Mouse (Mus musculus) CH12.LX (cell line): ENCODE results near the gene Ppp1cc. TPM values are rescaled to one million over a fixed set of nuclear protein-coding genes. Genes with fewer than 3 reads are reported as not detected.

ENCODE experiments used
- DNase-seq: peaks from one replicate; pipeline ENCODE4 v3.0.0-alpha.2; 2013; ENCODE audit errors: extremely low read depth
- H3K27ac ChIP-seq: 2 replicates; pipeline ENCODE4 v1.5.1; 2012; ENCODE audit warnings: low read depth, mild to moderate bottlenecking, control low read depth, moderate library complexity; ENCODE audit not compliant: insufficient read depth
- H3K27me3 ChIP-seq: replicated peaks from 2 replicates; pipeline ENCODE3; 2012; ENCODE audit warnings: inconsistent platforms
- H3K36me3 ChIP-seq, 2 experiments: replicated peaks in 1 of 2; 2 replicates each; pipeline versions ENCODE3 to v1.6.1; 2012; ENCODE audit warnings: inconsistent platforms in 1 of 2, low read length in 1 of 2, mild to moderate bottlenecking in 1 of 2, mixed read lengths in 1 of 2, moderate library complexity in 1 of 2; ENCODE audit not compliant: control insufficient read depth in 1 of 2, insufficient read depth in 1 of 2
- H3K4me1 ChIP-seq, 2 experiments: 2 replicates each; pipeline ENCODE4 v1.6.1; 2012; ENCODE audit warnings: inconsistent platforms in 1 of 2, moderate library complexity in 1 of 2; ENCODE audit not compliant: insufficient read depth in 2 of 2, control insufficient read depth in 1 of 2
- H3K4me2 ChIP-seq: 2 replicates; pipeline ENCODE4 v1.6.1; 2012; ENCODE audit warnings: low read depth, mild to moderate bottlenecking, control low read depth; ENCODE audit not compliant: poor library complexity, insufficient read depth, severe bottlenecking
- H3K4me3 ChIP-seq, 3 experiments: fragments of 150-350 bp in 1 of 3; sonication (generic) in 1 of 3; replicated peaks in 1 of 3; 2 replicates each; pipeline versions ENCODE3 to v1.5.1; 2011 to 2012; ENCODE audit warnings: low read depth in 2 of 3, low read length in 2 of 3, mild to moderate bottlenecking in 2 of 3, moderate library complexity in 2 of 3, control low read depth in 1 of 3, improper control_type of control experiment in 1 of 3, inconsistent platforms in 1 of 3, mixed read lengths in 1 of 3; ENCODE audit not compliant: poor library complexity in 1 of 3
- H3K79me2 ChIP-seq: replicated peaks from 2 replicates; pipeline ENCODE4 v1.6.1; 2012; ENCODE audit warnings: mild to moderate bottlenecking, moderate library complexity; ENCODE audit not compliant: control insufficient read depth, poor library complexity, insufficient read depth, severe bottlenecking; ENCODE audit errors: extremely low read depth
- H3K9ac ChIP-seq: 2 replicates; pipeline ENCODE4 v1.6.1; 2012; ENCODE audit warnings: low read depth, mild to moderate bottlenecking, control low read depth, moderate library complexity; ENCODE audit not compliant: insufficient read depth
- H3K9me3 ChIP-seq: replicated peaks from 2 replicates; pipeline ENCODE3; 2012; ENCODE audit warnings: low read length, inconsistent platforms, mixed read lengths
- BHLHE40 ChIP-seq: IDR thresholded peaks from 2 replicates; pipeline ENCODE4 v1.6.1; 2011; ENCODE audit warnings: mild to moderate bottlenecking, low read depth, low read length, improper control_type of control experiment
- CHD1 ChIP-seq: IDR thresholded peaks from 2 replicates; pipeline ENCODE4 v1.6.1; 2012; ENCODE audit warnings: low read depth, low read length, improper control_type of control experiment, inconsistent platforms
- CHD2 ChIP-seq: IDR thresholded peaks from 2 replicates; pipeline ENCODE4 v1.6.1; 2011; ENCODE audit warnings: low read length, improper control_type of control experiment
- CTCF ChIP-seq, 2 experiments: IDR thresholded peaks in 1 of 2; conservative IDR thresholded peaks in 1 of 2; 2 replicates each; pipeline ENCODE4 v1.5.1; 2011 to 2012; ENCODE audit warnings: low read depth in 2 of 2, low read length in 2 of 2, improper control_type of control experiment in 1 of 2, inconsistent platforms in 1 of 2, mild to moderate bottlenecking in 1 of 2, moderate library complexity in 1 of 2
- EP300 ChIP-seq: IDR thresholded peaks from 2 replicates; pipeline ENCODE4 v1.6.1; 2011; ENCODE audit warnings: low read length, improper control_type of control experiment
- GABPA ChIP-seq: IDR thresholded peaks from 2 replicates; pipeline ENCODE4 v1.6.1; 2012; ENCODE audit warnings: low read depth, low read length, improper control_type of control experiment, inconsistent platforms; ENCODE audit not compliant: insufficient replicate concordance
- IRF4 ChIP-seq: IDR thresholded peaks from 2 replicates; pipeline ENCODE4 v1.6.1; 2014; ENCODE audit warnings: low read depth, mild to moderate bottlenecking, inconsistent platforms, low read length, improper control_type of control experiment
- JUN ChIP-seq: IDR thresholded peaks from 2 replicates; pipeline ENCODE4 v1.6.1; 2011; ENCODE audit warnings: low read depth, mild to moderate bottlenecking, low read length, improper control_type of control experiment, moderate library complexity; ENCODE audit not compliant: insufficient read depth
- JUND ChIP-seq: conservative IDR thresholded peaks from 2 replicates; pipeline ENCODE4 v1.6.1; 2011; ENCODE audit warnings: low read depth, low read length, improper control_type of control experiment
- MAX ChIP-seq: IDR thresholded peaks from 2 replicates; pipeline ENCODE4 v1.6.1; 2011; ENCODE audit warnings: low read length, improper control_type of control experiment
- MAZ ChIP-seq: IDR thresholded peaks from 2 replicates; pipeline ENCODE4 v1.6.1; 2012; ENCODE audit warnings: low read depth, mild to moderate bottlenecking, inconsistent platforms, low read length, improper control_type of control experiment, moderate library complexity
- MEF2A ChIP-seq: IDR thresholded peaks from 2 replicates; pipeline ENCODE4 v1.6.1; 2014; ENCODE audit warnings: low read depth, mild to moderate bottlenecking, inconsistent platforms, low read length, improper control_type of control experiment, borderline replicate concordance
- MXI1 ChIP-seq: IDR thresholded peaks from 2 replicates; pipeline ENCODE4 v1.6.1; 2011; ENCODE audit warnings: mild to moderate bottlenecking, low read depth, low read length, improper control_type of control experiment
- PAX5 ChIP-seq: IDR thresholded peaks from 2 replicates; pipeline ENCODE4 v1.6.1; 2012; ENCODE audit warnings: low read length, inconsistent platforms, mixed read lengths
- POLR2A ChIP-seq: IDR thresholded peaks from 2 replicates; pipeline ENCODE4 v1.6.1; 2011; ENCODE audit warnings: low read depth, mild to moderate bottlenecking, improper control_type of control experiment, low read length
- POLR2AphosphoS2 ChIP-seq: IDR thresholded peaks from 2 replicates; pipeline ENCODE4 v1.6.1; 2011; ENCODE audit warnings: low read depth, low read length, improper control_type of control experiment
- RAD21 ChIP-seq: IDR thresholded peaks from 2 replicates; pipeline ENCODE4 v1.6.1; 2011; ENCODE audit warnings: low read depth, mild to moderate bottlenecking, low read length, improper control_type of control experiment, moderate library complexity
- RCOR1 ChIP-seq: conservative IDR thresholded peaks from 2 replicates; pipeline ENCODE4 v1.6.1; 2012; ENCODE audit warnings: low read depth, mild to moderate bottlenecking, inconsistent platforms, low read length, improper control_type of control experiment
- SIN3A ChIP-seq: IDR thresholded peaks from 2 replicates; pipeline ENCODE4 v1.6.1; 2012; ENCODE audit warnings: low read length, improper control_type of control experiment, inconsistent platforms
- USF2 ChIP-seq: conservative IDR thresholded peaks from 2 replicates; pipeline ENCODE4 v1.6.1; 2011; ENCODE audit warnings: low read depth, low read length, improper control_type of control experiment
- ZC3H11A ChIP-seq: IDR thresholded peaks from 2 replicates; pipeline ENCODE4 v1.6.1; 2012; ENCODE audit warnings: low read depth, mild to moderate bottlenecking, inconsistent platforms, low read length, improper control_type of control experiment
- ZMIZ1 ChIP-seq: IDR thresholded peaks from 2 replicates; pipeline ENCODE4 v1.6.1; 2012; ENCODE audit warnings: low read depth, mild to moderate bottlenecking, inconsistent platforms, low read length, improper control_type of control experiment
- dilution Hi-C: fragments of 300-500 bp; cut with MboI; formaldehyde crosslinking; loops from 2 replicates; pipeline ENCODE4 v1.14.3; 2020; ENCODE audit warnings: low sequenced_read_pairs; ENCODE audit not compliant: extremely low pct_unique_long_range_greater_than_20kb, extremely low pct_ligation_motif_present
- in situ Hi-C: fragments of 300-500 bp; cut with MboI; formaldehyde crosslinking; loops from 3 replicates; pipeline ENCODE4 v1.14.3; 2019; ENCODE audit warnings: low sequenced_read_pairs, low pct_ligation_motif_present, low pct_unique_long_range_greater_than_20kb, mixed read lengths
- polyA plus RNA-seq: library from polyadenylated mRNA; unstranded; fragments of >175 nt; gene quantifications from 2 replicates; pipeline ENCODE4 v1.2.1, GENCODE M21; 2012; ENCODE audit warnings: low read depth; ENCODE audit not compliant: insufficient read length
- total RNA-seq, 2 experiments: library from RNA; depleted of rRNA; stranded (reverse); fragments of 300-350 nt in 1 of 2; fragments of >200 nt in 1 of 2; gene quantifications; 2 replicates each; pipeline ENCODE4 v1.2.3; 2012 to 2014

The Ppp1cc gene
- total and polyA plus RNA-seq, 3 experiments: 191 to 406 (median 358) TPM

DNA sequence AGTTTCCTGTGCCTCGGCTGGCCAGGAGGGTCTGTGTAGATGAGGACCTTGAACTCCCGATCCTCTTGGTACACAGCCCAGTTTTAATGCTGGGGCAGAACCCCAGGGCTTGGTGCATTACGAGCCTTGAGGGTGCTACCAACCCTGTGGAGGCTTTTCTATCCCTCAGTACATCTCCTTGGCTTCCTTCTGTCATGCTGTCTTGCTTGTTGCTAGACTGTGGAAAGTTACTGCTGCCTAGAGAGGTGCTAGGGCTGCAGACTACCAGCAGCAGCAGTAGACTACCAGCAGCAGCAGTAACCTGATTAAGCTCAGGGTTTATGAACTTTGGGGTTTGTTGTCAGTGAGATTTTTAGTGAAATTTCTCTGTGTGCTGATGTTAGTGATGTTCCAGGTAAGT, 5.9 kb downstream of the Ppp1cc start:
- Histone ChIP-seq H3K27me3 (no peaks in the 10 kb centered on the region), H3K79me2 (peaks cover 91% of the 10 kb centered on the region), H3K27ac (no peak overlapping the region), H3K9me3 (no peaks in the 10 kb centered on the region), H3K4me1 (peaks cover 17 to 50% of the 10 kb centered on the region in 2 experiments), H3K4me2 (no peak overlapping the region), H3K4me3 (no peak overlapping the region), H3K9ac (no peak overlapping the region), H3K36me3 (peaks cover 70 to 92% of the 10 kb centered on the region in 2 experiments)
- in situ Hi-C loops (no loop called here), dilution Hi-C loops (no loop called here)
- DNase-seq: no peak
- no peak for TF ChIP-seq MAX
- no peak for TF ChIP-seq EP300
- TF ChIP-seq BHLHE40: no peak
- no peak for TF ChIP-seq POLR2AphosphoS2
- no peak for TF ChIP-seq PAX5
- TF ChIP-seq JUN: no peak
- no peak for TF ChIP-seq RCOR1
- no peak for TF ChIP-seq SIN3A
- no peak for TF ChIP-seq USF2
- no peak for TF ChIP-seq GABPA
- TF ChIP-seq MXI1: no peak
- no peak for TF ChIP-seq CHD2
- no peak for TF ChIP-seq IRF4
- TF ChIP-seq ZC3H11A: no peak
- TF ChIP-seq JUND: no peak
- TF ChIP-seq MEF2A: no peak
- no peak for TF ChIP-seq RAD21

DNA sequence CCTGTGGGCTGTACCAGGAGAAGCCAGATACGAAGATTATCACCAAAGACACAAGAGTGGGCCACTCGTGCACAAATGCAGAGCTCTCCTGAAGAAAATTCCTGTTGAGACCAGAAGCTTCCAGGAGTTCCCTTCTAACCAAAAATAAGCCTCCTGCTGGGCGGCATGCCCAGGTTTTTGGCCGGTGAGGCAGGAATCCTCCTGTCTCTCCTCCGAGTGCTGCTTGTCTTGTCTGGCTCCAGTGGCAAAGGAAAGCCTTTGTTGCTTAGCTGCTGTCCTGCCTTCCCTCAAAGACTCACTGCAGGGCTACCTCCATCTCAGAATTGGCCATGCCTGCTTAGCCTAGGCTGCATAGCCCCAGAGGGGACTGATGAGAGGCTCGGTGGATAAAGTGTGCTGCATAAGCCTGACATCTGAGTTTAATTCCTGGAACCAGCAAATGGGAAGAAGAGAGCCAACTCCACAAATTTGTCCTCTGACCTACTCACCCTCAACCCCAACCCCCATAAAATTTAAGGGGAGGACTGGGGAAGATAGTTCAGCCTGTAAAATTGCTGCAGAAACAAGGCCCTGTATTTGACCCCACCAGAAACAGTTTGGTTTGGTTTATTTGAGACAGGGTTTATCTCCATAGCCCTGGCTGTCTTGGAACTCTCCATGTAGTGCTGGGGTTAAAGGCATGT, 7.3 kb downstream of the Ppp1cc start:
- no peak; the same call in 1 of the 2 replicates for TF ChIP-seq POLR2A
- no peak for TF ChIP-seq JUND
- no peak for TF ChIP-seq CHD1
- TF ChIP-seq USF2: no peak
- no peak for TF ChIP-seq CTCF (conservative IDR thresholded peaks at IDR 0.05 in 1 of 2, IDR thresholded peaks at IDR 0.05 in 1 of 2; ENCODE audit: low read depth in 2 of 2, low read length in 2 of 2)
- no peak for TF ChIP-seq MAZ
- no peak for TF ChIP-seq RCOR1
- TF ChIP-seq ZMIZ1: no peak
- TF ChIP-seq MEF2A: no peak
- TF ChIP-seq, all 38 proteins: peak for 0
- Histone ChIP-seq H3K27me3 (no peaks in the 10 kb centered on the region), H3K27ac (no peak overlapping the region), H3K4me3 (no peak overlapping the region), H3K36me3 (peaks cover 81 to 98% of the 10 kb centered on the region in 2 experiments), H3K79me2 (peaks cover 77% of the 10 kb centered on the region), H3K9ac (no peak overlapping the region), H3K4me1 (peaks cover 17 to 41% of the 10 kb centered on the region in 2 experiments), H3K9me3 (no peaks in the 10 kb centered on the region), H3K4me2 (no peak overlapping the region)
- no peak for DNase-seq
- dilution Hi-C loops (no loop called here), in situ Hi-C loops (no loop called here)
